Mouse (Mus musculus) forebrain, postnatal 0 days (tissue): ENCODE results near the gene Gm5678. TPM values are rescaled to one million over a fixed set of nuclear protein-coding genes. Genes with fewer than 3 reads are reported as not detected.

ENCODE experiments used
- ATAC-seq: fragments of 200-750 bp; cut with Nextera tagmentation; 2 replicates; pipeline ENCODE4 v1.8.0; 2017; ENCODE audit warnings: mild to moderate bottlenecking, moderate library complexity
- DNase-seq: peaks from one replicate; pipeline ENCODE4 v3.0.0-alpha.2; 2015
- H3K27ac ChIP-seq: fragments of 300-500 bp; sonication (generic); 2 replicates; pipeline ENCODE4 v1.5.1; 2014; ENCODE audit warnings: low read depth, mild to moderate bottlenecking, antibody characterized with exemption, low read length, moderate library complexity, mixed read lengths
- H3K27me3 ChIP-seq: fragments of 300-500 bp; sonication (generic); 2 replicates; pipeline ENCODE4 v1.6.1; 2014; ENCODE audit warnings: mild to moderate bottlenecking, low read length, mixed read lengths; ENCODE audit not compliant: insufficient read depth
- H3K36me3 ChIP-seq: fragments of 300-500 bp; sonication (generic); 2 replicates; pipeline ENCODE4 v1.6.1; 2014; ENCODE audit warnings: mild to moderate bottlenecking, moderate library complexity; ENCODE audit not compliant: insufficient read depth
- H3K4me1 ChIP-seq: fragments of 300-500 bp; sonication (generic); 2 replicates; pipeline ENCODE4 v1.6.1; 2014; ENCODE audit warnings: antibody characterized with exemption; ENCODE audit not compliant: insufficient read depth
- H3K4me2 ChIP-seq: fragments of 300-500 bp; sonication (generic); 2 replicates; pipeline ENCODE4 v1.6.1; 2014; ENCODE audit warnings: low read depth, mild to moderate bottlenecking, moderate library complexity
- H3K4me3 ChIP-seq: fragments of 300-500 bp; sonication (generic); 2 replicates; pipeline ENCODE4 v1.5.1; 2014; ENCODE audit warnings: low read depth, low read length, mixed read lengths
- H3K9ac ChIP-seq: fragments of 300-500 bp; sonication (generic); 2 replicates; pipeline ENCODE4 v1.6.1; 2014; ENCODE audit warnings: mild to moderate bottlenecking
- H3K9me3 ChIP-seq: fragments of 300-500 bp; sonication (generic); 2 replicates; pipeline ENCODE4 v1.6.1; 2016; ENCODE audit warnings: low read length
- CTCF ChIP-seq: sonication (generic); IDR thresholded peaks from 2 replicates; pipeline ENCODE4 v1.5.1; 2016; ENCODE audit warnings: antibody characterized with exemption, control low read depth, low read depth
- WGBS: fragments of 180-500 bp; shearing (Covaris S2); extraction: QIAGEN DNeasy Blood & Tissue Kit; methylation state at CpG from one replicate; pipeline ENCODE4 v1.1.7; 2014; 5-methylcytosine and 5-hydroxymethylcytosine counted together
- polyA plus RNA-seq: library from polyadenylated mRNA; unstranded; fragments of >200 nt; fragmentation: Nextera tagmentation; extraction: Ambion mirVana; gene quantifications from 2 replicates; pipeline ENCODE4 v1.2.1, GENCODE M21; 2015
- total RNA-seq: library from RNA; depleted of rRNA; stranded (reverse); fragments of >200 nt; gene quantifications from 2 replicates; pipeline ENCODE4 v1.2.3, GENCODE M21; 2014

The Gm5678 gene
- total and polyA plus RNA-seq, 2 experiments from 2014 or later, result not detected

DNA sequence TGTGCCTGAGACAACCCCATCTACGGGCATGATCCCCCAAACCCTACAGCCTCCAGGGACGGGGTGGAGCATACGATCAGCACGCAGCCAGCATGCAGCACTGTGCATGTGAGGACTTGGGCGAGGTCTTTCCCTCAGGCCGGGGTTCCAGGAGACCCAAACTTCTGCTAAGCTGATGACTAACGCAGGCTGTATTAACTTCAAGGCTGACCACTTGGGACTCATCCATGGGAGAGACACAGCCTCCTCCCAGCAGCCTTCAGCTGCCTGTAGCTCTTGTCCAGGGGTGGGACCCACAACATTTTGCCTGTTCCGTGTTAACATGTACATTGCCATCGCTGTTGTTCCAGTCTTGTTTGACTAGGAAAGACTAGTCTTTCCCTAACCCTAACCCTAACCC is 30.3 kb upstream of the Gm5678 start:
- no peak for TF ChIP-seq CTCF
- no peak overlapping the region for H3K4me2 ChIP-seq
- ATAC-seq (no peak), DNase-seq (no peak)
- no peaks in the 10 kb centered on the region for H3K4me1 ChIP-seq
- H3K4me3 ChIP-seq, result no peak overlapping the region
- H3K9me3 ChIP-seq, result no peaks in the 10 kb centered on the region
- H3K36me3 ChIP-seq, result peaks cover 28% of the 10 kb centered on the region
- no peaks in the 10 kb centered on the region for H3K27me3 ChIP-seq
- no peak overlapping the region for H3K27ac ChIP-seq
- no peak overlapping the region for H3K9ac ChIP-seq
- WGBS, result 93% methylated on average over 9 of the region's 9 CpGs

DNA sequence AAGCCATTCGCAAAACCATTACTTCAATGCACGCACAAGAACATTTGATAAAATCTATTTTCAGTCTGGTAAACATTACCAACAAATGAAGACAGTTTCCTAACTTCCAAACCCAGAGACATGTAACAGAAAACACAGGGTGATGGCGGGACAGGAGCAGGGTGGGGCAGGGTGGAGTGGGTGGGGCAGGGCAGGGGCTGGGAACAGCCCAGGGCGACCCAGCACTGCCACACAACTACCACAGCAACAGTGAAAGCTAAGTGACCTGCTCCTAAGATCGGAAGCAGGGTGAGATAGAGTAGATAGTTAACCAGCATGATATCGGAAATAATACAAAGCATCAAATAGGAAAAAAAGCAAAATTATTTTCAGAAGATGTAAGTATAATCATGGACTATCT is 28.4 kb upstream of the Gm5678 start:
- H3K36me3 ChIP-seq, result peaks cover 20% of the 10 kb centered on the region
- H3K9me3 ChIP-seq, result no peaks in the 10 kb centered on the region
- peaks cover 4% of the 10 kb centered on the region for H3K4me1 ChIP-seq
- WGBS, result 86% methylated on average over 6 of the region's 6 CpGs
- no peak for TF ChIP-seq CTCF
- no peak for ATAC-seq
- no peak overlapping the region for H3K9ac ChIP-seq
- no peak overlapping the region for H3K4me3 ChIP-seq
- no peak overlapping the region for H3K27ac ChIP-seq
- H3K4me2 ChIP-seq, result no peak overlapping the region
- no peaks in the 10 kb centered on the region for H3K27me3 ChIP-seq
- no peak for DNase-seq

DNA sequence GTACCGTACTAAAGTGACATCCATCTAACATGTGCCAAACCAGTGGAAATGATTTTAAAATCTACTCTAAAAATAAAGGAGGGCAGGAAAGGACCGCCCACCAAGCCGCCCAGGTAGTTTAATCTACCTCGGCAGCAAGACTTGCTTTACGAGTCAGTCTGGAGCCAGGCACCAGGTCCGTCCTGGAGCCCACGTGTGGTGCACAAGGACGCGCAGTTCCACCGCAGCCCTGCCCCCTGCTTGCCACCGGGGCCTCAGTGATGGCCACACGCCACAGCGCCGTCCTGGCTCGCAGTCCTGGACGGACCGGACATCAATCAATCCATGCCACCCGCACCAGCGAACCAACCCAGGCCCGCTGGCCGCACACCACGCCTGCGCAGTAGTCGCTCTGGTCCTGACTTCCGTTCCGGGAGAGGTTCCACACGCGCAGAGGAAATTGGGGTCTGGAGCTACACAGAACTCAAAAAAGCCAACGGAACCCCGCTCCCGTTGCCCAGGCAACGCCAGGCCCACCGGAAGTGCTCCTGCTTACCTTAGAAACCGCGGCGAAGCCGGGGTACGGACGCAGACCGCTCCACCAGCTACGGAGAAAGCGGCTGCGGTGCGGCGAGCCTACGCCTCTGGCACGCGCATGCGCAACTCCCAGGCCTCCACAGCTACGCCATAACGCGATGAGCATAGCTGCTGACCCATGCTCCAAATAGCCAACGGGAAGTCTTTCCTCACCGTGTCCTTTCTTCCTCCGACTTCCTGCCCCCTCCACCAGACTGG is 24.3 kb upstream of the Gm5678 start, which contains the start of gene Setd4:
Gene Setd4 (minus strand): TSS at position 625 of the 774 bp plus-strand sequence.
- Histone ChIP-seq H3K4me1 (peaks cover 8% of the 10 kb centered on the region), H3K9ac (peak within 1 kb of the TSS; percentile 71), H3K27ac (peak within 1 kb of the TSS; percentile 92), H3K27me3 (no peaks in the 10 kb centered on the region; the same call in 1 of the 2 replicates), H3K9me3 (no peaks in the 10 kb centered on the region), H3K4me3 (peak within 1 kb of the TSS; percentile 54), H3K4me2 (peak within 1 kb of the TSS; percentile 93), H3K36me3 (no peaks in the 10 kb centered on the region; the same call in 1 of the 2 replicates)
- TF ChIP-seq CTCF, result 0 out of 2 replicates have a peak, but pooled peaks have one; percentile 36
- peak; percentile 89 for ATAC-seq
- peak; percentile 96 for DNase-seq
- 4% methylated on average over 55 of the region's 55 CpGs for WGBS

DNA sequence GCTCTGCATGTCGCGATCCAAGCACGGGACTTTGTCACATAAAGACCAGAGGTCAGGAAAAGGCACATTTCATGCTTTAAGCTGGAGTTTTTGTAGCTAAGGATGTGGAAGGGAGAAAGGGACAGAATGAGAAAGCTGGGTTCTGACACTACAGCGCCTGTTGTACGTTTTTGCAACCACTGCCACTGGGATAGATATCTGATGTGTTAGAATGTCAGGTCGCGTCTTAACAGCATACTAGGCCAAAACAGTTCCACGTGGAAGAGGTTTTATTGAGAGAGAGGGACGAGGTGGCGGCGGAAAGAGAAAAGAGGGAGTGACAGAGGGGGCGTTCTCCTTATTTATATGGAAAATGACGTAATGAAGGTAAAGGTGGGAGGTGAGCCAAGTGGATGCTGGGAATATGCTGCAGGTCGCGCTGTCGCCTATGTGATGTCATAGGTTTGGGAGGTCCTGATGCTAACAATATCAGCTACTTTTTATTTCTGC is 23.4 kb upstream of the Gm5678 start:
- WGBS, result 2% methylated on average over 16 of the region's 16 CpGs
- ATAC-seq, result peak; percentile 5; the same call in 1 of the 2 replicates
- Histone ChIP-seq H3K36me3 (no peaks in the 10 kb centered on the region), H3K4me3 (peak overlapping the region; percentile 54), H3K4me1 (peaks cover 14% of the 10 kb centered on the region), H3K27me3 (no peaks in the 10 kb centered on the region; the same call in 1 of the 2 replicates), H3K4me2 (peak overlapping the region; percentile 93), H3K27ac (peak overlapping the region; percentile 92), H3K9me3 (no peaks in the 10 kb centered on the region), H3K9ac (peak overlapping the region; percentile 71)
- peak; percentile 76 for DNase-seq
- no peak for TF ChIP-seq CTCF

DNA sequence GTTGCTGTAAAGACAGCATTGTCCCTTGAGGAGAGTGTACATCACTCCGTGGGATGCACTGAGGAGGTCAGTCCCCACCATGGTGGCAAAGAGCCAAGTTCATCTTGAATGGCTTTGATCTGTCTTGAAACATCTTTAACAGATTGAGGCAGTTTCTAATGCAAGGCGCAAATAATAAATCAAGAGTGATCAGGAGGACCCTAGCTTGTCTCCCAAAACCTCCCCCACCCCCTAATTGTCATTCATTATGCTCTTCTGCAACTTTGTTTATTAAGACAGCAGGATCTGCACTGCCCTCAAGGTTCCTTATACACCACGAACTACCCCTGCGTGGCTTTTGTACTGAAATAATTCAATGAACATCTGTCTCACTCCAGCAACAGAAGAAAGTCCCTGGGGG is 22.3 kb upstream of the Gm5678 start, which contains the start of gene Cbr1:
Gene Cbr1 (plus strand): TSS at position 301 of the 400 bp plus-strand sequence.
- Histone ChIP-seq H3K27me3 (no peaks in the 10 kb centered on the region; the same call in 1 of the 2 replicates), H3K9ac (0 out of 2 replicates have a peak within 1 kb of the TSS, but pooled peaks have one; percentile 71), H3K4me2 (peak within 1 kb of the TSS; percentile 93), H3K4me1 (peaks cover 14% of the 10 kb centered on the region), H3K27ac (peak within 1 kb of the TSS; percentile 92; the same call in 1 of the 2 replicates), H3K36me3 (0 out of 2 replicates have a peak, but pooled peaks cover 2% of the 10 kb centered on the region), H3K9me3 (no peaks in the 10 kb centered on the region), H3K4me3 (peak within 1 kb of the TSS; percentile 54)
- WGBS, result 68% methylated on average over 4 of the region's 4 CpGs
- TF ChIP-seq CTCF, result no peak
- no peak for ATAC-seq
- no peak for DNase-seq

DNA sequence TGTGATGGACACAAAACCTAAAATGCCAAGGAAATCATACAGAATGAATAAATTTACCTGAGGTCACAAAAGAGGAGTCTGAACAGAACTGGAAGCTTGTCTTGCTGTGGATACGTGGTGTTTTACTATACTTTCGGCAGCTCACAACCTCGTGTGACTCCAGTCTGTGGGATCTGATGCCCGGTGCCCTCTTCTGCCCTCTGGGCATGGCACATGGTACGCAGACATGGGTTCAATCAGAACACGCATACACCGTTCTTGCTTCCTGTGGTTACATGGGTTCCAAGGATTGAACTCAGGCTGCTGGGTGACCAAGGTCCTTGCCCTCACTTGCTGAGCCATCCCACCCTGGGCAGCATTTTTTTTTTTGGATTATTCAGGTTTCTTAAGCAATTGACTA is 21.8 kb upstream of the Gm5678 start:
- no peak for TF ChIP-seq CTCF
- H3K27ac ChIP-seq, result no peak overlapping the region
- no peak overlapping the region for H3K4me2 ChIP-seq
- H3K9ac ChIP-seq, result no peak overlapping the region
- no peaks in the 10 kb centered on the region; the same call in 1 of the 2 replicates for H3K27me3 ChIP-seq
- H3K4me3 ChIP-seq, result no peak overlapping the region
- no peak for ATAC-seq
- peaks cover 14% of the 10 kb centered on the region for H3K4me1 ChIP-seq
- no peak for DNase-seq
- H3K36me3 ChIP-seq, result peaks cover 8% of the 10 kb centered on the region; the same call in 1 of the 2 replicates
- WGBS, result 88% methylated on average over 7 of the region's 7 CpGs
- no peaks in the 10 kb centered on the region for H3K9me3 ChIP-seq

DNA sequence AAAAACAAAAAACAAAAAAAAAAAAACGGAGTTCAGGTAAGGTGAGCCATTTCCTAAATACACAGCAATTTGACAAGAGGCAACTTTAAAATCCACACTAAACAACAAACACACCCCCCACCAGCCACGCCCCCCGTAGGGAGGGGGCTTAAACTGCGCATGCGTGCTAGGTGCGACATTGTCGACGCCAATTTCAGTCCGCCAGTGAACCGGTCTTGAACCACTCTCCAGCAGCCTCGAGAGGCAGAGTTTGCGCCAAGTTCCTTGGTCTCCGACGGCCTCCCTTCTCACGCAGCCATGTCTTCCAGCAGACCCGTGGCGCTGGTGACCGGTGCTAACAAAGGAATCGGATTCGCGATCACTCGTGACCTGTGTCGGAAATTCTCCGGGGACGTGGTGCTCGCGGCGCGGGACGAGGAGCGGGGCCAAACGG is 20.2 kb upstream of the Gm5678 start:
- TF ChIP-seq CTCF, result peak; percentile 37
- DNase-seq (peak; percentile 95), ATAC-seq (peak; percentile 42)
- H3K27ac ChIP-seq, result peak overlapping the region; percentile 67
- WGBS, result 2% methylated on average over 32 of the region's 32 CpGs
- no peaks in the 10 kb centered on the region; the same call in 1 of the 2 replicates for H3K27me3 ChIP-seq
- H3K36me3 ChIP-seq, result peaks cover 17% of the 10 kb centered on the region
- H3K4me3 ChIP-seq, result peak overlapping the region; percentile 51
- H3K4me1 ChIP-seq, result peaks cover 14% of the 10 kb centered on the region
- peak overlapping the region; percentile 64 for H3K9ac ChIP-seq
- no peaks in the 10 kb centered on the region for H3K9me3 ChIP-seq
- peak overlapping the region; percentile 64 for H3K4me2 ChIP-seq
